Mouse (Mus musculus) hindbrain, embryonic 10.5 days (tissue): ENCODE data around the gene Utp14a. TPM values are rescaled to one million over a fixed set of nuclear protein-coding genes. Genes with fewer than 3 reads are reported as not detected.

Experiments used
- DNase-seq: peaks from one replicate; pipeline ENCODE4 v3.0.0-alpha.2; 2017; ENCODE audit warnings: low spot score
- H3K27ac ChIP-seq: fragments of 300-500 bp; sonication (generic); 2 replicates; pipeline ENCODE4 v1.5.1; 2016; ENCODE audit warnings: mild to moderate bottlenecking, moderate library complexity
- H3K27me3 ChIP-seq: fragments of 300-500 bp; sonication (generic); 2 replicates; pipeline ENCODE4 v1.6.1; 2016; ENCODE audit warnings: mild to moderate bottlenecking; ENCODE audit not compliant: poor library complexity, insufficient read depth, severe bottlenecking
- H3K36me3 ChIP-seq: fragments of 300-500 bp; sonication (generic); 2 replicates; pipeline ENCODE4 v1.6.1; 2016; ENCODE audit warnings: mild to moderate bottlenecking, moderate library complexity
- H3K4me1 ChIP-seq: fragments of 300-500 bp; sonication (generic); replicated peaks from 2 replicates; pipeline ENCODE4 v1.6.1; 2016; ENCODE audit warnings: mild to moderate bottlenecking
- H3K4me3 ChIP-seq: fragments of 300-500 bp; sonication (generic); 2 replicates; pipeline ENCODE4 v1.5.1; 2016; ENCODE audit warnings: mild to moderate bottlenecking, moderate library complexity
- H3K9me3 ChIP-seq: fragments of 300-500 bp; sonication (generic); 2 replicates; pipeline ENCODE4 v1.6.1; 2016; ENCODE audit warnings: mild to moderate bottlenecking, moderate library complexity
- WGBS: fragments of 180-500 bp; shearing (Covaris S2); methylation state at CpG from one replicate; pipeline ENCODE4 v1.1.7; 2016; 5-methylcytosine and 5-hydroxymethylcytosine counted together
- polyA plus RNA-seq: library from polyadenylated mRNA; unstranded; fragments of >200 nt; fragmentation: Nextera tagmentation; extraction: Ambion mirVana; gene quantifications from 2 replicates; pipeline ENCODE4 v1.2.1, GENCODE M21; 2016

The Utp14a gene
- polyA plus RNA-seq, 1 experiment from 2014 or later = 14.5 TPM

DNA sequence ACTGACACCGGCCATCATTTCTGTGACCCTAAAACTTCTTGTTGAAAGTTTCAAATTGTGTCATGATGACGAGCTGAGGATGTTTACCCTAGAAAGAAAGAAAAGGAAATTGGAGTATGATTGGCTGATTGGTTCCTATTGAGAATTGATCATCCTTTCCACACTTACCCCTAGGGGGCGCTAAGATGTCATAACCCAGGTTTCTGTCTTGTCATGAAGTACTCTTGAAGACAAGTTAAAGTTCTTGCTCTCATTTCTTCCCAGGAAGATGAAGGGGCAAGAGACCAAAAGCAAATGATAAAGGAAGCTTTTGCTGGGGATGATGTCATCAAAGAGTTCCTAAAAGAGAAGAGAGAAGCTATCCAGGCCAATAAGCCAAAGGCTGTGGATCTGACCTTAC is 21.4 kb downstream of the Utp14a start:
- Histone ChIP-seq H3K9me3 (no peaks in the 10 kb centered on the region), H3K4me1 (no peaks in the 10 kb centered on the region), H3K4me3 (no peak overlapping the region), H3K27ac (no peak overlapping the region), H3K36me3 (peaks cover 61% of the 10 kb centered on the region), H3K27me3 (no peaks in the 10 kb centered on the region)
- peak; percentile 4 for DNase-seq
- WGBS = 38% methylated on average over 3 of the region's 3 CpGs

DNA sequence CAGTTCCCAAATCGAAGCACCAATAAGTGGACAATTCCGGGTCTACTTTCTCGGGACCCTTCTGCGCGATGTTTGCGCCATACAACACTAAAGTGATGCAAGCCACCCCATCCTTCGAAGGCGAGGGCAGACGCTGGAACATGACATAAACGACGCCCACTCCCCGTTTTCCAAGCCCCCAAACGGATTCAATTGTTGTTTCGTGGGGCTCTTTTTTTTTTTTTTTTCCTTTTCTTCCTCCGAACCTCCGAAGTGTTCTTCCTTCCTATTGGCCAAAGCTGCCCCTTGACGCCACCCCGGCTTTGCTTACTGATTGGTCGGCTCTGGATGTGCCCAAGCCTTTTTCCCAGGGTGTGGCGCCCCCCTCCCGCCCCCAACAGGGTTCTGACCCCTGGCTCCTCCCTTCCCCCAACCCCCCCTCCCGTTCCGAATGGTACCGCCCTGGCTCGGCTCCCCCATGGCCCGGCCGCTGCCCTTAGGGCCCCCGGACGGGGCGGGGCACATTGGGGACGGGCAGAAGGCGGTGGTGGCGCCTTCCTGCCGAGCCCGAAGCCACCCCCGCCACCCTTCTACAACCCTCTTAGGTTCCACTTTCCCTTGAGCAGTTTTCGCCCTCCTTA is 27.8 kb downstream of the Utp14a start:
- H3K4me3 ChIP-seq = peak overlapping the region; percentile 55
- peak; percentile 87 for DNase-seq
- 0 out of 2 replicates have a peak, but pooled peaks cover 5% of the 10 kb centered on the region for H3K9me3 ChIP-seq
- peaks cover 32% of the 10 kb centered on the region for H3K27me3 ChIP-seq
- WGBS = 15% methylated on average over 37 of the region's 37 CpGs
- peaks cover 3% of the 10 kb centered on the region; the same call in 1 of the 2 replicates for H3K4me1 ChIP-seq
- peak overlapping the region; percentile 91 for H3K27ac ChIP-seq
- peaks cover 27% of the 10 kb centered on the region for H3K36me3 ChIP-seq

DNA sequence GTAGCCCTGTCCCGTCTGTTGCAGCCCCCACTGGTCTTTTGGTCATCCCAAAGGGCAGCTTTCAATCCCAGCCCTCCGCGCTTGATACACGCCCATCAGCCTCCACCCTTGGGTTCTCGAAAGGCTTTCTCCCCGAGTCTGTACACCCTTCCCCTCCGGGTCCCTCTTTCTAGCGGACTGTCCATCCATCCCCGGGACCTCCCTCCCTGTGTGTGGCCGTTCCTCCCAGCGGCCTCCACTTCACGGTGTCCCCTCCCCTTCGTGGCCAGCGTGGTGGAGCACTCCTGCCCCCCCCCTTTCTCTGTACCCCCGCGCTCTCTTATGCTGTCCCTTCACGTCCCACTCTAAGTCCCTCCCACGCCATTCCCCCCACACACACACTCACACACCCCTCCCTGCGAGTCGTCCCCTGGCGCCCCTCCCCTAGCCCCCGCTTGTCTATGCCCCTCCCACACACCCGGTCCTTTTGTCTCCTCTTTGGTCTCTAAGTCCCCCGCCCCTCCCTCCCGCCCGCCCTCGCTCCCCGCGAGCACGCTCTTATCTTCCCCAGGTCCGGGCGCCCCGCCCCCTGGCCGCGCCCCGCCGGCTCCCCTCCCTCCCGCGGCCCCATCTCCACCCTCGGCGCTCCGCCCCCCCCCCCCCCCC is 28.5 kb downstream of the Utp14a start:
- peaks cover 20% of the 10 kb centered on the region for H3K36me3 ChIP-seq
- H3K27me3 ChIP-seq = peaks cover 32% of the 10 kb centered on the region
- WGBS = 19% methylated on average over 37 of the region's 42 CpGs
- H3K9me3 ChIP-seq = 0 out of 2 replicates have a peak, but pooled peaks cover 5% of the 10 kb centered on the region
- DNase-seq = peak; percentile 85
- H3K27ac ChIP-seq = peak overlapping the region; percentile 91
- H3K4me3 ChIP-seq = peak overlapping the region; percentile 55
- H3K4me1 ChIP-seq = peaks cover 3% of the 10 kb centered on the region; the same call in 1 of the 2 replicates

DNA sequence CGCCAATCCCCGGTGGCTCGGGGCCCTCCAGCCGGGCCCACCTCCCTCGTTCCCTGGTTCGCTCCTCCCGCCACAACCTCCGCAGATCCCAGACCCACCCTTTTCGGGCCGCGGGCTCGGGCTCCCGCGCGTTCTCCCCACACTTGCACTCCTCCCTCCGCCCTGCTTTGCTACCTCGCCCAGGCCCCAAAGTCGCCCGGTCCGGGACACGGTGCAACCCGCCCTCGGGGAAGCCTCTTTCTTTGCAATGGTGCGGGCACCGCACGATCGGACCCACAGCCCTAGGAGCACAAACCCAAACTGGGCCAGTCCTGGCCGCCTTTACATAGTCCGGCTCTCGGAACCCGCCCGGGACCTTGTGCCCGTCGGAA is 29.0 kb downstream of the Utp14a start:
- H3K9me3 ChIP-seq = 0 out of 2 replicates have a peak, but pooled peaks cover 5% of the 10 kb centered on the region
- H3K4me1 ChIP-seq = peaks cover 3% of the 10 kb centered on the region; the same call in 1 of the 2 replicates
- DNase-seq = no peak
- peak overlapping the region; percentile 55 for H3K4me3 ChIP-seq
- WGBS = 14% methylated on average over 22 of the region's 34 CpGs
- H3K27ac ChIP-seq = peak overlapping the region; percentile 91
- H3K27me3 ChIP-seq = peaks cover 32% of the 10 kb centered on the region
- peaks cover 16% of the 10 kb centered on the region for H3K36me3 ChIP-seq

DNA sequence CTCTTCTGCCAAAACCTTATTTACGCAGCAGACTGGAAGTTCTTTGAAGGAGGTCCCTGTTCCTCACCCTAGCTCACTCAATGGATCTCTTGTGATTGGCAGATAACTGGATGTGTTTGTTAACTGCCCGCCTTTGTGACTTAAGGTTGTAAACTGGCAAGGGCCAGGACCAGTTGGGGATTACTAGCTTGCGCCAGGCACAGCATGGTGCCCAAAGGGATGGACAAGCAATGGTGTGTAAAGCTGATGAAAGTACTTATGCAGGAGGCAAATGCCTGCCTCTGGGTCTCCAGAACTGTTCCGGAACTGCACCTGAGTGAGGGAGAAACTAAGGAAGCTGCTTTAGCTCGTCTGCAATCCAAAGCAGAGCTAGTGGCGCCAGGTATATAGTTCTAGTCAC is 29.8 kb downstream of the Utp14a start:
- Histone ChIP-seq H3K4me3 (no peak overlapping the region), H3K4me1 (peaks cover 3% of the 10 kb centered on the region; the same call in 1 of the 2 replicates), H3K36me3 (peaks cover 7% of the 10 kb centered on the region), H3K9me3 (0 out of 2 replicates have a peak, but pooled peaks cover 5% of the 10 kb centered on the region), H3K27me3 (peaks cover 32% of the 10 kb centered on the region), H3K27ac (no peak overlapping the region)
- whole genome bisulfite sequencing = 26% methylated on average over 6 of the region's 6 CpGs
- DNase-seq = no peak

DNA sequence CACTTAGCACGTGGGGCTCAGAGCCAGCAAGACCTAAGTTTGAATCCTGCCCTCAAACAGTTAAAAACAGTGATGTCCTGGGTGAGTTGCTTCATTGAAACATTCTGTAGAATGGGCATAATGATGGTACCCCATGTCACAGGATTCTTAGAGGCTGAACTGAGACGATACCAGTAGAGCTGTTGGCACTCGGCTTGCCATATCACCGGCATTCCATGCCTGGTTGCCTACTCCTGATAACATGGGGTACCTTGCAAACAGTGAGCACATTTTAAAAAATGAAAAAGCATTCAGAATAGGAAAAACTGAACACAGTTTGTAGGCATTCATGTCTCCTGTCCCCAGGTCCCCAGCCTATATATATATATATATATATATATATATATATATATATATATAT is 31.3 kb downstream of the Utp14a start:
- peaks cover 3% of the 10 kb centered on the region; the same call in 1 of the 2 replicates for H3K4me1 ChIP-seq
- no peak overlapping the region for H3K4me3 ChIP-seq
- DNase-seq = no peak
- H3K27me3 ChIP-seq = peaks cover 32% of the 10 kb centered on the region
- 80% methylated on average over 4 of the region's 4 CpGs for WGBS
- H3K27ac ChIP-seq = no peak overlapping the region
- H3K9me3 ChIP-seq = 0 out of 2 replicates have a peak, but pooled peaks cover 5% of the 10 kb centered on the region
- H3K36me3 ChIP-seq = no peaks in the 10 kb centered on the region

DNA sequence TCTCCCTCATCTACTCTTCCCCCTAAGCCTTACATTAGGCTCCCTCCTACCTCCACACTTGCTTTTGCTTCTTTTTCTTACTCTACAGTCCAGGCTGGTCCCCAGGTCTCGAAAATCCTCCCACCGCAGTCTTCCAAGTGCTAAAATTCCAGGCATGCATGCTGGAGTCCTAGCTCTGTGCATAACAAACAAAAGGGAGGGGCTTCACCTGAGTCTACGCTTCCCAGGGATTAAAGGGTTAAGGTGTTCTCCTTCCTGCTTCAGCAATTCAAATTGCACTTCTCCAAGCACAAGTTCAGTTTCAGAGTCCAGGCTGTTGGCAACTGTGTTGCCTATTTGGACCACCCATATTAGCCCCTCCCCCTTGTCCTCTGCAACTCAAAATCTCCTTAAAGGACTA is 34.8 kb downstream of the Utp14a start:
- Histone ChIP-seq H3K9me3 (no peaks in the 10 kb centered on the region), H3K27ac (no peak overlapping the region), H3K4me3 (no peak overlapping the region), H3K27me3 (peaks cover 24% of the 10 kb centered on the region), H3K4me1 (no peaks in the 10 kb centered on the region), H3K36me3 (no peaks in the 10 kb centered on the region)
- no peak for DNase-seq
- 35% methylated on average over 3 of the region's 3 CpGs for WGBS

DNA sequence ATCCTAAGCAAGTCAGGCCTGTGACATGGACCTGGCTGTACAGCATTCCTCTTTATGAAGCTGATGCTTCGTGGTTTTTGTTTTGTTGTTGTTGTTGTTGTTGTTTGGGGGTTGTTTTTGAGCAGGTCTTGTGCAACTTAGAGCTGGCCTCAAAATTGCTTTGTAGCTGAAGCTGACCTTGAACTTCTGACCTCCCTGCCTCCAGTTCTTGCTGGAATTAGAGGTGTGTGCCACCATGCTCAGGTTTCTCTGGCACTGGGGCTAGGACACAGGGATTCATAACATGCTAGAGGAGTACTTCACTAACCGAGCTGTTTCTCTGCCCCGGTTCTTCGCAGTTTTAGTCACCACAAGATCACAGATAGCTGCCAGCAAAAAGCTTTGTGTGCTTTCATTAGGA is 48.7 kb downstream of the Utp14a start:
- Histone ChIP-seq H3K36me3 (no peaks in the 10 kb centered on the region), H3K27ac (no peak overlapping the region), H3K9me3 (no peaks in the 10 kb centered on the region), H3K27me3 (peaks cover 7% of the 10 kb centered on the region), H3K4me1 (peaks cover 6% of the 10 kb centered on the region; the same call in 1 of the 2 replicates), H3K4me3 (no peak overlapping the region)
- WGBS = 85% methylated on average over 4 of the region's 4 CpGs
- DNase-seq = no peak

DNA sequence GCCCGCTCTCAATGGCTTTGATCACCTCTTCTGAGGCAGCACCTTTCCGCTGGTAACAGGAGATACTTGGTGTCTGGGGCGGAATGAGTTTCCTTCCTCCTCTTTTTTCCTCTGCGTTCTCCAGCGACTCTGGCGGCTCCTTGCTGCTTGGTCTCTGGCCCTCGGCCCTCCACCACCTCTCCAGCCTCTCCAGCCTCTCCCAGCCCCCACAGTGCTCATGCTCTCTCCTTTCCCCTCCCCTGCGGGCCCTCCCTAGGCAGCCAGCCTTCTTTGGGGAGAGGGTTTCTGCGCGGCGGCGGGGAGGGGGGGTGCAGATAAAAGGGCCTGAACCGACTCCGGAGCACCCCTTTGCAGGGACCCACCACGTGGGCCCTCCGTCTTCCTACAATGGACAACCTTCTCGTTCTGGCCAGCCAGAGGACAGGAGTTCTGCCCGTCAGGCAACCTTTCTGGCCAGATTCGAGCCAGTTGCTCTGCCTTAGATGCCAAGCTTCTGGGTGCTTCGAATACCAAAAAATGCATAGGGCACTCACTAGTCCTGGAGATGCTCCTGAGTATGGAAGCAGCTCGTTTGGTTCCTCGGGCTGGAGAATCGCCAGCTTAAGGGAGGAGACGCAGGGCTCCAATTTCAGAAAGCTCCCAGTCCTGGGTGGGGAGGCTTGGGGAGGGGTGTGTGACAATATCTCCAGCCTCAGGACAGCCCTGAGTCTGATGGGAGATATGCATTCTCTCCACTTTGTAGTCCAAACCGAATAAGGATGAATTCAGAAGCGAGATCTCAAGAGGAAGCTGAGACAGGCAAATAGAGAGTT is 54.2 kb downstream of the Utp14a start:
- DNase-seq = peak; percentile 12
- WGBS = 25% methylated on average over 26 of the region's 26 CpGs
- Histone ChIP-seq H3K36me3 (no peaks in the 10 kb centered on the region), H3K4me1 (peaks cover 23% of the 10 kb centered on the region), H3K27me3 (peaks cover 42% of the 10 kb centered on the region), H3K27ac (peak overlapping the region; percentile 78), H3K9me3 (no peaks in the 10 kb centered on the region), H3K4me3 (peak overlapping the region; percentile 39)

DNA sequence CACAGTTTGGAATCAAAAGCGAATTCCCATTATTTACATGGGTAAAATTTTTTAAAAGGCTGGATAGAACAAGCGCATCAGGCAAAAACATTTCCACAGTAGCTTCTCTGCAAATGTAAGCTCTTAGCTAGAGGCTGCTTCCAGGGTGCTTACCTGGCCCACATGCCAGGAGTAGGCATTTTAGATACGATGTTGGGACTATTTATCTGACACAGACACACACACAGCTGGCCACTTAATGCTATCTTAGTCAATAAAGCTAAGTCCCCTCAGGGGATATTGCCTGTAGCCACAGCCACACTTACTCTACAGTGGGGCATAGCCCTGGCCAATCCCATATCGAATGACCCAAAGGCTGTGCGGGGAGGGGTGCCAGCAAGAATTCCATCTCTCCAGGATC is 55.1 kb downstream of the Utp14a start:
- no peak overlapping the region for H3K27ac ChIP-seq
- H3K36me3 ChIP-seq = no peaks in the 10 kb centered on the region
- peaks cover 23% of the 10 kb centered on the region for H3K4me1 ChIP-seq
- H3K27me3 ChIP-seq = peaks cover 49% of the 10 kb centered on the region
- 71% methylated on average over 5 of the region's 5 CpGs for WGBS
- DNase-seq = no peak
- no peak overlapping the region for H3K4me3 ChIP-seq
- no peaks in the 10 kb centered on the region for H3K9me3 ChIP-seq

DNA sequence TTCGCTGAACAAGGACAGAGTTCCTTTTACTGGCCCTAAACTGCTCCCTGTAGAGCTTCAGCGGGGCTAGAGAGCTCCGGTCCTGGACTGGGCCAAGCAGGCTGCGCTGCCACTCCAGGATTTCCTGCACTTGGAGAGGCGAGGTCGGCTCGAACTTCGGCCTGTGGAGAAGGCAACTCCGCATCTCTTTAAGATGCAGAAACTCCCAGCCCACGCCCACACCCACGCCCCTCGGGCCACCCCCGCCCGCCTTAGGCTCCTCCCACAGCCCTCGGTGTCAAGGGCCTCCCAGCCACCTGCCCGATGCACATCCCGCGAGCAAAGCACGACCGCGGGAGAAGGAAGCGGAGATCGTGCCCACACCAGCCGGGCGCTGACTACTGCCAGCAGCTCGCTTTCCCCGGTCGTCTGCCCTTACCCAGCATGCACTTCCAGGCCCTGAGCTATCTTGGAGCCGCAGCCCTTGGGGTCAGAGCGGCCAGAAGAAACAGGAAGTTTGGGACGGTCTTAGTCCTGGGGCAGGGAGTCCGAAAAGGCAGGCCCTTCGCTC is 57.9 kb downstream of the Utp14a start:
- H3K27ac ChIP-seq = peak overlapping the region; percentile 78
- WGBS = 17% methylated on average over 33 of the region's 33 CpGs
- peaks cover 69% of the 10 kb centered on the region for H3K27me3 ChIP-seq

DNA sequence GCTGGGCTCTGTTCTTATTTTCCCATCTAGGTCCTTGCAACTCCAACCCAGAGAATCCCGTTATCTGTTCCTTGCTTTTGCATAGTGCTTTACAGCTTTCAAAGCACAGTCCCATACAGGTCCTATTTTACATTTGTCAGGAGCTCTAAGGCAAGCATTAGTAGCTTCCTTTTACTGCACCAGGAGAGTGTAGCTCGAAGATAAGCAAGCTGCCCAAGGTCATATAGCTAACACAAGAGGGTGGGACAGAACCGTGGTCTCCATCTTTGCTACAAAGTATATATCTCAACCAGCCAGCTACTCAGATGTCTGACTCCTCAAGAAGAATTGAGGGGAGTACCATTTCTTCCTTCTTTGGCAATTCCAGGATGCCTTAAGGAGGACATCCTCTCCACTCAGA is 60.8 kb downstream of the Utp14a start:
- peaks cover 8% of the 10 kb centered on the region for H3K4me1 ChIP-seq
- no peaks in the 10 kb centered on the region for H3K9me3 ChIP-seq
- 55% methylated on average over 3 of the region's 3 CpGs for WGBS
- DNase-seq = no peak
- H3K27me3 ChIP-seq = peaks cover 47% of the 10 kb centered on the region
- no peak overlapping the region for H3K27ac ChIP-seq
- H3K4me3 ChIP-seq = no peak overlapping the region
- H3K36me3 ChIP-seq = no peaks in the 10 kb centered on the region

More for the DNA sequence above, 57.9 kb downstream of the Utp14a start:
- H3K4me3 ChIP-seq = peak overlapping the region; percentile 51
- no peaks in the 10 kb centered on the region for H3K9me3 ChIP-seq
- peak; percentile 78 for DNase-seq
- peaks cover 23% of the 10 kb centered on the region for H3K4me1 ChIP-seq
- H3K36me3 ChIP-seq = no peaks in the 10 kb centered on the region
